Mouse (Mus musculus) layer of hippocampus, adult 11-12 months (tissue): ENCODE measurements around the gene Zranb1.

ENCODE experiments used
- DNase-seq: peaks from one replicate; pipeline ENCODE4 v3.0.0; 2022; ENCODE audit warnings: low spot score

The Zranb1 gene

GRCm38 (mm10) chr7:132927201-132927600 lies 3.7 kb upstream of the Zranb1 start:
- DNase-seq = no peak

GRCm38 (mm10) chr7:132930055-132930454 lies 887 bp upstream of the Zranb1 start:
- no peak for DNase-seq

GRCm38 (mm10) chr7:132931560-132932351 lies 814 bp downstream of the Zranb1 start:
- DNase-seq = peak; percentile 26

GRCm38 (mm10) chr7:132933331-132933730 lies 2.4 kb downstream of the Zranb1 start:
- DNase-seq = no peak

GRCm38 (mm10) chr7:132934743-132935142 lies 3.8 kb downstream of the Zranb1 start:
- DNase-seq = no peak

- no peak for DNase-seq
Observed at GRCm38 (mm10) chr7:132939118-132939517, 8.2 kb downstream of the Zranb1 start.

- no peak for DNase-seq
Observed at GRCm38 (mm10) chr7:132940569-132940968, 9.6 kb downstream of the Zranb1 start.

- DNase-seq = no peak
Observed at GRCm38 (mm10) chr7:132949968-132950367, 19.0 kb downstream of the Zranb1 start.

- no peak for DNase-seq
Observed at GRCm38 (mm10) chr7:132950613-132951012, 19.7 kb downstream of the Zranb1 start.

- no peak for DNase-seq
Observed at GRCm38 (mm10) chr7:132964395-132964794, 33.5 kb downstream of the Zranb1 start.

- no peak for DNase-seq
Observed at GRCm38 (mm10) chr7:132965707-132966106, 34.8 kb downstream of the Zranb1 start.

- DNase-seq = no peak
Observed at GRCm38 (mm10) chr7:132972079-132972478, 41.1 kb downstream of the Zranb1 start.

- no peak for DNase-seq
Observed at GRCm38 (mm10) chr7:132976079-132976478, 45.1 kb downstream of the Zranb1 start.

GRCm38 (mm10) chr7:132977981-132978380 lies 47.0 kb downstream of the Zranb1 start:
- no peak for DNase-seq

- no peak for DNase-seq
Observed at GRCm38 (mm10) chr7:132982639-132983038, 51.7 kb downstream of the Zranb1 start.

- DNase-seq = no peak
Observed at GRCm38 (mm10) chr7:132989839-132990238, 58.9 kb downstream of the Zranb1 start.

GRCm38 (mm10) chr7:132991240-132991900 lies 60.4 kb downstream of the Zranb1 start:
- DNase-seq = no peak

- no peak for DNase-seq
Observed at GRCm38 (mm10) chr7:132992967-132993615, 62.1 kb downstream of the Zranb1 start.

GRCm38 (mm10) chr7:132994120-132994519 lies 63.2 kb downstream of the Zranb1 start:
- DNase-seq = no peak

- DNase-seq = no peak
Observed at GRCm38 (mm10) chr7:132994628-132995191, 63.8 kb downstream of the Zranb1 start.

GRCm38 (mm10) chr7:132996391-132996790 lies 65.4 kb downstream of the Zranb1 start:
- no peak for DNase-seq

GRCm38 (mm10) chr7:132998639-132999038 lies 67.7 kb downstream of the Zranb1 start:
- DNase-seq = no peak

- DNase-seq = no peak
Observed at GRCm38 (mm10) chr7:132999061-132999460, 68.1 kb downstream of the Zranb1 start.
